Mouse (Mus musculus) spleen, embryonic (tissue): ENCODE results near the gene Creb3.
"Not testable (repeated sequence)": the region's sequence is repeated elsewhere in the genome, so short reads cannot be mapped to it uniquely, and the experiment has no call there.

Source experiments
- CTCF ChIA-PET: fragments of 350-600 bp; sonication (Branson Sonifier 250); formaldehyde crosslinking; loops from one replicate; lab custom pipeline; 2022; lab: Charles Lee

The Creb3 gene

GRCm38 (mm10) chr4:43581381-43581780 lies 19.2 kb downstream of the Creb3 start:
- CTCF ChIA-PET, result no interaction called here

- CTCF ChIA-PET, result no interaction called here
Measured at GRCm38 (mm10) chr4:43582241-43582640, 20.1 kb downstream of the Creb3 start.

- CTCF ChIA-PET, result no interaction called here
Measured at GRCm38 (mm10) chr4:43583421-43583820, 21.3 kb downstream of the Creb3 start.

GRCm38 (mm10) chr4:43584444-43585416 lies 22.6 kb downstream of the Creb3 start, which contains the start of gene Msmp:
Gene Msmp, minus strand, starts transcription at chr4:43584494.
- CTCF ChIA-PET, result no interaction called here

- CTCF ChIA-PET, result no interaction called here
Measured at GRCm38 (mm10) chr4:43585682-43586081, 23.6 kb downstream of the Creb3 start.

GRCm38 (mm10) chr4:43586411-43586810 lies 24.3 kb downstream of the Creb3 start:
- CTCF ChIA-PET, result interaction anchor here (0.5 kb wide), 1 partner anchor 99 kb away, joined by 4 read pairs; no protein-coding TSS in a partner anchor

- CTCF ChIA-PET, result no interaction called here
Measured at GRCm38 (mm10) chr4:43587681-43588080, 25.5 kb downstream of the Creb3 start.

GRCm38 (mm10) chr4:43591543-43591942 lies 29.4 kb downstream of the Creb3 start:
- CTCF ChIA-PET, result no interaction called here

- CTCF ChIA-PET, result no interaction called here
Measured at GRCm38 (mm10) chr4:43591961-43592360, 29.8 kb downstream of the Creb3 start.

- CTCF ChIA-PET, result interaction anchor here (0.5 to 0.7 kb wide), 2 partner anchors 9 to 101 kb away, joined by 3 to 6 read pairs; partner anchors contain the start of gene Ccdc107
Measured at GRCm38 (mm10) chr4:43593453-43593852, 31.3 kb downstream of the Creb3 start.

GRCm38 (mm10) chr4:43596597-43596996 lies 34.5 kb downstream of the Creb3 start:
- CTCF ChIA-PET, result not testable (repeated sequence)

- CTCF ChIA-PET, result no interaction called here
Measured at GRCm38 (mm10) chr4:43598200-43598599, 36.1 kb downstream of the Creb3 start.

GRCm38 (mm10) chr4:43598650-43599380 lies 36.7 kb downstream of the Creb3 start:
- CTCF ChIA-PET, result interaction anchor here (0.7 kb wide), 1 partner anchor 166 kb away, joined by 3 read pairs; no protein-coding TSS in a partner anchor

- CTCF ChIA-PET, result no interaction called here
Measured at GRCm38 (mm10) chr4:43600195-43600934, 38.2 kb downstream of the Creb3 start.

- CTCF ChIA-PET, result no interaction called here
Measured at GRCm38 (mm10) chr4:43604099-43604498, 42.0 kb downstream of the Creb3 start.

- CTCF ChIA-PET, result no interaction called here
Measured at GRCm38 (mm10) chr4:43604751-43605685, 42.9 kb downstream of the Creb3 start.

- CTCF ChIA-PET, result no interaction called here
Measured at GRCm38 (mm10) chr4:43612534-43612933, 50.4 kb downstream of the Creb3 start.

- CTCF ChIA-PET, result no interaction called here
Measured at GRCm38 (mm10) chr4:43613060-43613730, 51.1 kb downstream of the Creb3 start.
